Mouse (Mus musculus): ENCODE data around the gene Gm29609.

Gm29609 gene

DNA sequence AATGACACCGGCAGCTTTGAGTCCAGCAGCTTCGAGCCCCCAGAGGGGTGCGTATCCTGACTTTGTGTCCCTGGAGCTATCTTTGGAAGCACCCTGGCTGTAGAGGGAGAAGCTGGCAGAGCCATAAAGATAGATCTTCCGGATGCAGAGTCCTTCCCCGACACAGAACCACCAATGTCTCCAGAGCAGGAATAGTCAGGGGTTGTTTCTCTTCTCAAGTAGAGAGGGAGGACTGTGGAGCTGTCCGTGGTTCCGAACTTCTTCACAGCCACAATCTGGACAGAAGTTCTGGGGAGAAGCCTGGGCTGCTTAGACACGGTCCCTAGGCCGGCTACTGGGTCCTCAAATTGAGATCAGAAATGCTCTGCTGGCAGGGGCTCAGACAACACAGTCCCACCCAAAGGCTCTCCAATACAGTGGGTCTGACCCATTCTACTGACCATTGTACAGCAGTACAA, 40.7 kb downstream of the Gm29609 start:
- DNase-seq (ENCODE audit: low spot score in 2 of 2) = no peak

DNA sequence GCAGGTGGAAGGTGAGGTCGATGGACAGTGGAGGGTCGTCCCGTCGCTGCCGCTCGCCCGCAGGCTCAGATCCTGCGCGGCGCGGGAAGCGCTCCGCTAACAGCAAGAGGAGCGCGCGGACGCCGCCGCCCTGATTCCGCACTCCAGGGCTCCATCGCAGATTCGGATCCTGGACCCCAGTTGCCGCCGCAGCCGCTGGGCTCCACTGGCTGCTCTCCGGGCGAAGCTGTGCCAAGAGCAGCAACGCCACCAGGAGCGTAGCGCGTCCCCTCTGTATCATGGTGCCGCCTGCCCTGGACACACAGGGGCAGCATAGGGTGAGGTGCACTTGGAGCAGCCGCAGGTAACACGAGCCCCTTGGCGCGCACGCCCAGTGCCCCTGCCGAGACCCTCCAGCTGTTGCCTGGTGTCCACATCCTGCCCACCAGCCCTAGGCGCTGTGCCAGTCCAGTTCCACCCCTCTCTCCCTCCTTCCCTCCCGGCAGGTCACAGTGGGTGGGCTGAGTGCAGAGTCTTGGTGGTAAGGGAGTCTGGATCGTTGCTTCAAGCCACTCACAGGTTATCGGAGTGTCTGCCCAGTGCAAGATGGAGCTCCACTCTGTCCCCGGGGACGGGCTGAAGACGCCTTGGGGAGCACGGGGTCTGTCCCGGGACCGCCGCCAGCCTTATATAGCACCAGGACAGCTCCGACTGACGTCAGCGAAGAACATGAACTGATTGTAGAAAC, 41.3 kb downstream of the Gm29609 start, which contains the start of gene Ucn:
TSS of gene Ucn (minus strand) at position 589 of the 727 bp plus-strand sequence.
- DNase-seq (ENCODE audit: low spot score in 2 of 2) = no peak

DNA sequence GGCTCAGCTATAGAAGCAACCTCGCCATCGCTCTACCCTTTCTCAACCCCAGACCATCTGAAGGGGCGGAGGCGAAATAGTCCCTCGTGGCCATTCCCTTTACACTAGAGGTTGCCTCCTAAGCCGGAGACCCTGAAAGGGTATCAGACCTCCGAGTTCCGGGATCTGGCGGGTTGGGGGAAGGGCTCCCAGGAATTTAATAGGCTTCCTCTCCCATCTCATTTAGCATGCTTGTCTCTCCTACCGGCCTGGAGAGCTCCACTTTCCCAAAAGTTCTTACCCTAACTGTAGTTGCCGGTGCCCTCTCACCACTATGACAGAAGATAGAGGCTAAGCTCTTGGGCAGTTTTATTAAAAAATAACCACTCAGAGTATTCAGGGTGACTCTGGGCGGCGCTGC, 42.1 kb downstream of the Gm29609 start:
- DNase-seq (ENCODE audit: low spot score in 2 of 2) = no peak

DNA sequence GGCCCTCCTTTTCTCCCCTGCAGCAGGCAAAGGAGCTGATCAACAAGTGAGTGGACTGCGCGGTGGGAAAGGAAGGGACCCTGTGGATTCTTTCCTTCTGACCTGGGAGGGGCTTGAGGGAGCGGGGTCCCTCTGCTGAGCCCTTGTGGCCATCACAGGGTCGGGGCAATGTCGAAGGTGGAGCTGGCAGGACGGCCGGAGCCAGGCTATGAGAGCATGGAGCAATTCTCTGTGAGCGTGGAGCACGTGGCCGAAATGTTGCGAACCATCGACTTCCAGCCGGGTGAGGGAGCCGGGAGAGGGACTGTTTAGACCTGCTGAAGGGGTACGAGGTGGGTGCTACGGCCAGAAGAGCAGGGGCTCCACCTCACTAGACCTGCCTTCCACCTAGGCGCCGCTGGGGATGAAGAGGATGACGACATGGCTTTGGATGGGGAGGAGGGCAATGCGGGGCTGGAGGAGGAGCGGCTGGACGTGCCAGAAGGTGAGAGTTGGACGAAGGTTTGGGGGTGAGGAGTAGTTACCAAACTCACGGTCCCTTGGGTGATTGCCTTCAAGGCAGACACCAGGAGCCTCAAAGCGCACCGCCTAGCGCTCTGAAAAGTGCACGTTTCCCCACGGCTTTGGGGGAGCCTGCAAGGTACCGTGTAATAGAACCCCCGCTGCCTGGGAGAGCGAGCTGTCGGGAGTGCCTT, 42.8 kb downstream of the Gm29609 start:
- DNase-seq (ENCODE audit: low spot score in 2 of 2) = no peak

DNA sequence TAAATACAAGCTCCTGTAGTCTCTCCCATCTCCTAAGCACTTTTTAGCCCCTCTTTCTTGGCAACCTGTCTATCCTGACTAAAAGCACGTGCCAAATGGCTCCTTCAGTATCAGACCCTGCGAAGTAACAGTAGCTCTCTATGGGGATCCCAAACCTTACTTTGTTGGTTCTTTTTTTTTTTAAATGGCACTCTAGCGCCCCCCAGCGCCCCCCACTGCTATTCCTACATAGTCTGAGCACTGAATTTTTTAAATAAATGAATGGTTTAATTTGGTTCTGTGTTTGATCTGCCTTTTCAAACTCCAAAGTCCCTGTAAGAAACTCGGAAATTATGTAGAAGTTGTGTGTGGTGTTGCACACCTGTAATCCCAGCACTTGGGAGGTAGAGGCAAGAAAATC, 53.7 kb downstream of the Gm29609 start:
- no peak for DNase-seq (ENCODE audit: low spot score in 2 of 2)

DNA sequence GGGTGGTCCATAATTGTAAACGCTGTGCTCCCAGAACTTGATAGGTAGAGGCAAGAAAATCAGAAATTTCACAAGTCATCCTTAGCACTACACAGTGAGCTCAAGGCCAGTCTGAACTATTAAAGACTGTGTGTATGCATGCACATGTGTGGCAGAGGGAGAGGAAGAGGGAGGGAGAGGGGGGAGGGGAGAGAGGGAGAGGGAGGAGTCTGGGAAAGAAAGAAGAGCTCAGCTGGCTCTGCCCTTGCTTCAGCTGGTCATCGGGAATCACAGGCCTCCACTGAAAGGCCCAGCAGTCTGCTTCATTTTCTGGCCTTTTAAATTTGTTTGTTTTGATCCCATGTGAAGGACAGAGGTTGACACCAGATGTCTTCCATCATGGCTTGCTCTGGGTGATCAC, 56.2 kb downstream of the Gm29609 start:
- no peak for DNase-seq (ENCODE audit: low spot score in 2 of 2)

DNA sequence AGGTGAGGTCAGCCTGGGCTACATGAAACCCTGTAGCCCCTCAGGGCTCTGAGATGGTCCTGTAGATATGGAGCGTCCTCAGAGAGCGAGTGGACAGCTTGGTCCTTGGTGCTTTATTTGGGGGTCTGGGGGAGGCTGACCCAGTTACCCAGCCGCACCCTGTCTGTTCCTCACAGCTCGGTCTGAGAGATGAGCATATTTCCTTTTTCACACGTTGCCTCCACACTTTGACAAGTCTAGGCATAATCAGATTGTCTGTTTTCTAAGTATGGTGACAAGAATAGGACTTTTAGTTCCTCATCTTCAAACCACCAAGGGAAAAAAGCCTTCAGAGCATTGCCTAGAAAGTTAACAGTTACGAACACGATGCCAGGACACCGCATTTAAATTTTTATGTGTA, 58.6 kb downstream of the Gm29609 start:
- DNase-seq (ENCODE audit: low spot score in 2 of 2) = no peak

DNA sequence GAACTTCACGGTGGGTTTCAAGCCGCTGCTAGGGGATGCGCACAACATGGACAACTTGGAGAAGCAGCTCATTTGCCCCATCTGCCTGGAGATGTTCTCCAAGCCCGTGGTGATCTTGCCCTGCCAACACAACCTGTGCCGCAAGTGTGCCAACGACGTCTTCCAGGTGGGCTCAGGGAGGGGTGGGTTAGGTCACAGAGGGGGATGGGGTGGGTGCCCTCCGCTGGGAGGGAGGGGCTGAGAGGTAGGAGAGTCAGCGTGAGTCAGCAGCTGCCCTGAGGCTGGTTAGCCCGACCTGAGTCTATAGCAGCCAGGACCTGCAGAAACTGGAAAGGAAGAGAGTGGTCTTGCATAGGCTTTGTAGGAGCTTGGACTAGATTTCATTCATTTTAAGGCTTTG, 62.8 kb downstream of the Gm29609 start:
- no peak for DNase-seq (ENCODE audit: low spot score in 2 of 2)

DNA sequence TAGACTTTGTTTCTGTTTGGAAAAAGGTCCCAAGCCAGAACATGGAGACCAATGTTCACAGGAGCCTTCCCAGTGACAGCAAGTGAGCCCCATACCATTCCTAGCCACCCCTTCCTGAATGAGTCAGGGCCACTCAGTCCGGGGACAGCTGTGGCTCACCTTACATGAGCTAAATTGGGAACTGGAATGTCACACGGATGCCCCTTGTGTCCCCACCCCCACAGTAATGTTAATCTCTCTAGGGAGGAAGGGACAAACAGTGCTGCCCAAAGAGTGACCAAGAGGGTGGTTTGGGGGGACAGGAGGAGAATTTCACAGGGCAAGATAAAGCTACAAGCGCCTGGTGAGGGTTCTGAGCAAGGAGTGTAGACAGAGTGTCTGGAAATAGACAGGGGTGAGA, 63.4 kb downstream of the Gm29609 start, which contains the start of gene Trim54:
TSS of gene Trim54 (plus strand) at position 359 of the 400 bp plus-strand sequence.
- DNase-seq (ENCODE audit: low spot score in 2 of 2) = no peak

DNA sequence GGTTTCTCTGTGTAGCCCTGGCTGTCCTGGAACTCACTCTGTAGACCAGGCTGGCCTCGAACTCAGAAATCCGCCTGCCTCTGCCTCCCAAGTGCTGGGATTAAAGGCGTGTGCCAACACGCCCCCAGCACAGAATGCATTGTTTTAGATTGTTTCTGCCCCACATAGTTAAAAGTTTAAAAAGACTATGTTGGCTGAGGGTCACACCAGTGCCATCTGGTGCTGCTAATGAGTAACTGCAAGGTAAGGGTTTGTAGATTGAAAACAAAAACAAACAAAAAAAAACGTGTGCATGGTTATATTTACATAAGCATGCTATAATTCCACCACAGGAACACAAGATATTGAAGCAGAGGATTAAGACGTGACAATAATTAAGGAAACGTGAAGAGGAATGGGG, 68.9 kb downstream of the Gm29609 start:
- no peak for DNase-seq (ENCODE audit: low spot score in 2 of 2)

DNA sequence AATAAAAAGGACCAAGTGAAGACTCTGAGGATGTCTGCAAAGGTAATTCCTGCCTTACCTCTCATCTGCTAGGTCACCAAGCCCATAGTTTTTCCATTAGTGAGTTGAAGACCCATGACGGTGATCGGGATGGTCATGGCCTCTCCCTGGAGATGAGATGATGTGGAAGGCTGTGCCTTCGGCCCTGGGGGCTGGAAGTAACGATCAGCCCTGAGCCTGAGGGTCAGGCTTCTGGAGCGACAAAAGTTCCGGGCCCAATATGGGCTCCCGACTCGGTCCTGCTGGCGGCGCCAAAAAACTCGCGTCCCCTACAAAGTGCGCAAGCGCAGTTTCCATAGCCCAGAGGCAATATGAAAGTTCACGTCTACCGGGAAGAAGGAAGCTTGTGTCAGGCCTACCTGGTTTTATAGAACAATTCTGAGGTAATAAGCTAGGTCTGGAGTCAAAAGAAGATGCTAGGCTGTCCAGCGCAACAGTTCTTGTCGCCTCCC, 71.7 kb downstream of the Gm29609 start, which contains the start of gene Slc30a3:
TSS of gene Slc30a3 (minus strand) at position 238 of the 491 bp plus-strand sequence.
- no peak for DNase-seq (ENCODE audit: low spot score in 2 of 2)

DNA sequence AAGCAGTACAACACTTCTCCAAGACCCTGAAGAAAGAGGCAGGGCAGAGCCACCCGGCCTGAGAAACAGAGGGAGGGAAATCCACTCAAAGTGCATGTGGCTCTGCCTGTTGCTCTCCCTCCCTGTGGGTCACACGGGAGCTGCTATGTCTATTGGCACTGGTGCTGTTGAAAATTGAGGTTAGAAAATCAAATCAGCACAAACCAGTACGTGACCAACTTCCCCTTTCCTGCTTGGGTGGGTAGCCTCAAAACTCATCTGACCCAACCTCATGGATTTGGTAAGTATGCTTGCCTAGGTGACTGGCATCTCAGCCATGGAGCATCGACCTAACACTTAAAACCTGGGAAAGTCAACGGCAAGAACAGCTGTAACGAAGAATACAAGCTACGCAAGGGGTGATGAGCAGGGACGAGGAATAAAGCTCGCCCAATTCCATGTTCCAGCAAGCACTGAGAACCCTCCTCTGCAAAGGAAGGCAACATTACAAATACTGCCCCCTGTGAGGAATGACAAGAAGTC, 73.8 kb downstream of the Gm29609 start, which contains the start of gene Dnajc5g:
TSS of gene Dnajc5g (plus strand) at position 472 of the 522 bp plus-strand sequence.
- no peak for DNase-seq (ENCODE audit: low spot score in 2 of 2)

DNA sequence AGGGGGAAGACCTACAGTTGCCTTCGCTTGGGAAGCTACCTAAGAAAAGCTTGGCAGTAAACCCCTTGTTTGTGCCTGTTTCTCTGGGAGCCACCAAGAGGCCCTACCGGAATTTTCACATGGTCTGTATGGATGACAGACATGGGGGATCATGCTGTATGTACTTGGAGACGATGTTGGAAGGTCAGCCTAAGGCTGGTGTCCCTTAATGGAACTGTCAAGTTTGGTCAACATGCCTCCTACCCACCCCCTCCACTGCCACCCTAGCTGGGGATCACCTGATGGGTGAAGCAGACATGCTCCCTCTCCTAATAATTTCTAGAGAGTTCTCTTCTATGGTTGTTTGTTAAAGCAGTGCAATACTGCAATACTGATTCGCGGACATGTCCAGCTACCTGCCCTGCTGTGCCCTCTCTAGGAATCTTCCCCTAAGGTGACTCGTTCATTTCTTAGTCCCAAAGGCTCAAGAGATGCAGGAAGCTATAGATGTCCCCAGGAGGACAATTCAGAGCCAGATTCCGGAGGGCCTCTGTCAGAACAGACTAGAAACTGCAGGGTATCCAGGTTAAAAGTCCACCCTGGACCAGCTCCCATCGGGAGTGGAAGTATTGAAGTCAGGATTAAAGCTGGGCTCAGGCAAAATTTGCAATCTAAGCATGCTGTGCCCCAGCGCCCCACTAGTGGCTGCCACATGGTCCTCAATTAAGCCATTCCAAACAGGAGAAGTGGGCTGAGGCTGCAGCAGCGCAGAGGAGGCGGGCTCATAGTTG, 83.8 kb downstream of the Gm29609 start:
- no peak for DNase-seq (ENCODE audit: low spot score in 2 of 2)

DNA sequence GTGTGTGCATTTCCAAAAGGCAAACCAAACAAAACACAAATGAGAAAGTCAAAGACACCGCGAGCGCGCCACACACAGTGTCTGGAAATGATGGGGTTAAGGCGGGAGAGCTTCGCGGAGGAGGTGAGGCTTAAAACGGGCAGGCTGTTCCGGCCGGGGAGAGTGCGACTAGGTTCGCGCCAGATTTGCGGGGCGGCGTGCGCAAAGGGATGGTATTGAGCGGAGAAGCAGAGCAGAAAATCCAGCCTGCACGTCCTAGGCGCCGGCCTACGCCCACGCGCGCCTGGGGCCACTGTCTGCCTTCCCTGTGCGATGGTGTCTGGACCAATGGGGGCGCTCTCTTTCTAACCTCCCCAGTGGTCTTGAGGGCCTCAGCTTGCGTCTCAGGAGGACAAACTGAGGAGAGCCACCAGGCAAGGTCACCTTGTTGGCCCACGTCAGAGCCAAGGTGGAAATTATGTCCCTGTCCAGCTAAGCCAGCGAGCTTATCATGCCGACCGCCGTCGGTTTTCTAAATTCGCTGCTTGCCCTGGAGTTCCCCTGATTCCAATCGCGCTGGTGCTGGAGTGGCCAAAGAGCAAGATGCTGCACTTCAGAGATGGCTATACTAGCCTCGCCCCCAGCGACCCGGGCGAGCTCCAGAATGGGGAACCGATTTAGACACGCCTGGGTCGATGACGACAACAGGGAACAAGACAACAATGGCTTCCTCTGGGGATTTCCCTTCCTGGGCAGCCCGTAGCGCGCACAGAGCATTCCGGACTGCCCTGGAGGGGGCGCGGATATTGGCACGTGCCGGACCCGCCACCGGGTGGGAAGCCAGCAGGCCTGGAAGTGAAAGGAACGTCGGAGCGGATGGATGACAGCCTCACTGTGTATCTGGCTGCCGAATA, 84.7 kb downstream of the Gm29609 start:
- DNase-seq (ENCODE audit: low spot score in 2 of 2) = peak in 1 of 2 experiments; percentile 60
